Mouse (Mus musculus) heart, adult 2 months (tissue): ENCODE measurements around the gene Pfkfb4. TPM values are rescaled to one million over a fixed set of nuclear protein-coding genes. Genes with fewer than 3 reads are reported as not detected.

ENCODE experiments used
- DNase-seq, 2 experiments: peaks; one replicate each; pipeline ENCODE4 v3.0.0; 2021
- H3K27ac ChIP-seq: fragments of 200-600 bp; 2 replicates; pipeline ENCODE4 v1.8.1; 2022
- H3K27me3 ChIP-seq: fragments of 200-500 bp; 2 replicates; pipeline ENCODE4 v1.6.1; 2012; ENCODE audit warnings: mild to moderate bottlenecking, low read length, inconsistent platforms, mixed read lengths; ENCODE audit not compliant: control insufficient read depth, insufficient read depth
- H3K36me3 ChIP-seq: fragments of 200-500 bp; 2 replicates; pipeline ENCODE4 v1.6.1; 2012; ENCODE audit warnings: low read length, inconsistent platforms; ENCODE audit not compliant: control insufficient read depth, insufficient read depth
- H3K4me1 ChIP-seq: fragments of 200-500 bp; 2 replicates; pipeline ENCODE4 v1.6.1; 2011; ENCODE audit warnings: low read length; ENCODE audit not compliant: control insufficient read depth, insufficient read depth
- H3K4me3 ChIP-seq: fragments of 200-600 bp; 2 replicates; pipeline ENCODE4 v1.8.1; 2022
- H3K79me2 ChIP-seq: fragments of 200-500 bp; replicated peaks from 2 replicates; pipeline ENCODE4 v1.6.1; 2012; ENCODE audit warnings: mild to moderate bottlenecking, inconsistent platforms, low read length, moderate library complexity, mixed read lengths; ENCODE audit not compliant: control insufficient read depth, insufficient read depth
- H3K9ac ChIP-seq: fragments of 200-500 bp; 2 replicates; pipeline ENCODE4 v1.6.1; 2012; ENCODE audit warnings: low read depth, mild to moderate bottlenecking, control low read depth, inconsistent platforms, low read length, mixed read lengths
- CTCF ChIP-seq: fragments of 200-600 bp; IDR thresholded peaks from 2 replicates; pipeline ENCODE4 v1.8.1; 2022; ENCODE audit warnings: antibody characterized with exemption, mild to moderate bottlenecking, moderate library complexity
- EP300 ChIP-seq: fragments of 200-500 bp; IDR thresholded peaks from 2 replicates; pipeline ENCODE4 v1.6.1; 2011; ENCODE audit warnings: low read depth, low read length, control low read depth; ENCODE audit not compliant: insufficient read depth
- POLR2A ChIP-seq: fragments of 200-500 bp; IDR thresholded peaks from 2 replicates; pipeline ENCODE4 v1.6.1; 2011; ENCODE audit warnings: mild to moderate bottlenecking, low read depth, low read length, control low read depth; ENCODE audit not compliant: insufficient read depth
- WGBS: fragments of 180-500 bp; shearing (Covaris S2); methylation state at CpG from one replicate; pipeline ENCODE4 v1.1.7; 2018; 5-methylcytosine and 5-hydroxymethylcytosine counted together
- intact Hi-C: fragments of 180-260 bp; cut with DNase I; formaldehyde crosslinking; loops from one replicate; pipeline ENCODE4 v1.15.1; 2025
- polyA plus RNA-seq: library from polyadenylated mRNA; depleted of rRNA; stranded (reverse); fragments of >200 nt; gene quantifications from 2 replicates; pipeline ENCODE4 v1.2.3, GENCODE M21; 2012
- total RNA-seq, 2 experiments: library from RNA; stranded (reverse); gene quantifications; 2 replicates each; pipeline ENCODE4 v1.2.3; 2021

Pfkfb4 gene
- total and polyA plus RNA-seq, 3 experiments = 1.3 to 7.3 (median 1.9) TPM

DNA sequence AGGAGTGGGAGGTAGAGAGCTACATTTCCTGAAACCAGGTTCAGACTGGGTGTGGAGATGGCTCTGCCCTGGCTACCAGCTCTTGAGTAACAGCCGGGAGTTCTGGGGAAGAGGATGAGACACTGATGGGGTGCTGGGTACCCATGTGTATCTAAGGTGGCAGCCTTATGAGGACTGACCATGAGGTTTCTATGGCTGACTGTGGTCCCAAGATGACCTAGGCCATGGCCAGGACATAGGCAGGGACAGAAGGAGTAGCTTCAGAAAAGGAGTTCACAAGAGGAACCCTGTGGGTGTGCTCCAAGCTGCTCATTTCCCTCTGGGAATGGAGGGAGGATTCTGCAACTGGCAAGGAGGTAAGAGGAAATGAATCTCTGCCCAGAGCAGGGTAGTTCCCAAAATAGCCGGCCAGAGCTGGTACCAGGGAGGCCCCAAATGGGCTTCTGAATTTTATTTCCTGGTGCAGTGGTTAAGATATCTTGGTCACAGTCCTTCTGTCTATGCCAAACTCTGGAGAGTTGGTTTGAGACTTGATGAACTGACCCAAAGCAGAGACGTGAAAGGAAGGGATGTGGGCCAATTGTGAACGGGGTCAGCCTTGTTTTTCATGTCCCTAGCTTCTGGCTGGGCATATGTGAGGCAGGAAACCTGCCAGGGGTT is 1.6 kb upstream of the Pfkfb4 start:
- Histone ChIP-seq H3K79me2 (no peaks in the 10 kb centered on the region), H3K27ac (peak overlapping the region; percentile 64), H3K4me1 (peaks cover 10% of the 10 kb centered on the region), H3K9ac (no peak overlapping the region), H3K36me3 (no peaks in the 10 kb centered on the region), H3K27me3 (no peaks in the 10 kb centered on the region), H3K4me3 (no peak overlapping the region)
- intact Hi-C loops = loop anchor here (1.0 kb wide), 1 partner anchor 54 kb away; the partner anchor contains the start of gene Uqcrc1
- TF ChIP-seq EP300 (no peak), POLR2A (no peak), CTCF (no peak)
- WGBS = 30% methylated on average over 4 of the region's 4 CpGs
- peak; percentile 42 to 62 for DNase-seq

DNA sequence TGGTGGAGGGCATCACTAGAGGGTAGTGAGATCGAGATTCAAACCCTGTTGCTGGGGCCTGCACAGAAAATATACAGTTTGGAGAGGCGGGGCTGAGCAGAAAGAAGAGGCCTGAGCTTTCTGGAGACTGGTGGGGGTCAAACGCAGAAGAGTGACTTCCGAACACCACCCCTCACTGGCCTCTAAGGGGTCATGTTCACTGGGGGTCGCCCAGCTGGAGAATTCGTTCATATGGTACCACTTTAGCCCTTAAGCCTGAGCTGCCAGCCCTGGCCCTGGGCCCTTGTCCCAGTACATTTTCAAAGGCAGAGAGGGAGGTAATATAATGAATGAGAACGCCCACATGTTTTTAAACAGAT is 1.1 kb upstream of the Pfkfb4 start:
- H3K4me1 ChIP-seq = peaks cover 10% of the 10 kb centered on the region
- no peaks in the 10 kb centered on the region for H3K36me3 ChIP-seq
- intact Hi-C loops = loop anchor here (1.0 kb wide), 1 partner anchor 54 kb away; the partner anchor contains the start of gene Uqcrc1
- 72% methylated on average over 7 of the region's 7 CpGs for WGBS
- H3K9ac ChIP-seq = no peak overlapping the region
- H3K4me3 ChIP-seq = no peak overlapping the region
- H3K79me2 ChIP-seq = no peaks in the 10 kb centered on the region
- TF ChIP-seq EP300 (no peak), POLR2A (no peak), CTCF (no peak)
- H3K27ac ChIP-seq = peak overlapping the region; percentile 64
- DNase-seq = no peak
- no peaks in the 10 kb centered on the region for H3K27me3 ChIP-seq

DNA sequence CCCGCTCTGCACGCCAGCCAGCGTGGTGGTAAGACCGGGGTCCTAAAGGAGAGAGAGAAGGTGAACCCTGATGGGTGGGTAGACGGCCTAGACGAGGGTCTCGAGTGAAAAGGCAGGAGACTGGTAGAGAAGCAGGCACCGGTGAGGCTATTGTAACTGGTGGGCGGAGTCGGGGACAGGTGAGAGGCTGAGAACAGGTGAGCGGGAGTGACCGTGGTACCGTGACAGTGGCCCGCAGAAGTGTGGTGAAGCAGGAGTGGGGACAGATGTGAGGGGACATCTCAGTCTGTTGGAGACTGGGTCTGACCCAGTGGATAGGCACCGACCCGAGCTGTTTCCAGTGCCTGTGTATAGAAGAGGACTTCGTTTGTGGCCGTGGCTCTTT is 499 bp downstream of the Pfkfb4 start:
- TF ChIP-seq CTCF (no peak), EP300 (no peak), POLR2A (no peak)
- Histone ChIP-seq H3K9ac (peak overlapping the region; percentile 56), H3K27ac (peak overlapping the region; percentile 58), H3K4me3 (peak overlapping the region; percentile 56), H3K4me1 (peaks cover 10% of the 10 kb centered on the region), H3K79me2 (no peaks in the 10 kb centered on the region), H3K27me3 (no peaks in the 10 kb centered on the region), H3K36me3 (no peaks in the 10 kb centered on the region)
- intact Hi-C loops = no loop called here
- 18% methylated on average over 18 of the region's 18 CpGs for WGBS
- DNase-seq = no peak

DNA sequence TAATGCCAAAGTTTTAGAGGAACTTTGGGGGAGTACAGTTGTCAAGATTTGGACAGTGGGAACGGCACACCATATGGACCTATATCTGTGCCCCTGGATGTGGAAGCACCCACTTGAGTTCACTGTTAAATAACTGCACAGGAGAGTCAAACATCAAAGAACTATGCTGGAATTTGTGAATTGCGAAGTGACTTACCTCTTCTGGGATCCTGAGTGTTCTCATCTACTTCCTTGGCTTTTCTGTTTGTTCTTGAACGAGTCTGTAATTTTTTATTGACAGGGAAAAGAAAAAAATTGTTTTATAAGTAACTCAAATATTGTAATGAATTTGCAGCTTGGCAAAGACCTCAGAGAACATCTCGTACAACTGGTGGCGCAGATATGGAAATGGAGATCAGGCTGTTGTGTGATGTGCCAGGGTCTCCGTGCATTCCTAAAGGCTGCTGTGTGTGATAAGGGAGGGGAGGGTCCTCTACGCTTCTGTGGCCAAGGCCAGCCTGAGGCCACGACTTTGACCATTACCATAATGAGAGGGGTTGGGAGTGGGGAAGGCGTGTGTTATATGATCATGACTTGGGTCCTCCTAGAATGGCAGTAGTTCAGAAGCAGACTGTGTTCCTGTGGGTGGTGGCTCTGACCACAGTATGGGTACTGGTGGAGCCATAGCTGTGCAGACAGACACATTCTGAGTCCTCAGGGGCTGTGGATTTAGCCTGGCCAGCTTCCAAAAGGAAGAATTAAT is 1.2 kb downstream of the Pfkfb4 start:
- no peaks in the 10 kb centered on the region for H3K79me2 ChIP-seq
- H3K4me1 ChIP-seq = peaks cover 10% of the 10 kb centered on the region
- no peaks in the 10 kb centered on the region for H3K27me3 ChIP-seq
- H3K4me3 ChIP-seq = no peak overlapping the region
- DNase-seq = no peak
- intact Hi-C loops = no loop called here
- H3K36me3 ChIP-seq = no peaks in the 10 kb centered on the region
- no peak overlapping the region for H3K27ac ChIP-seq
- no peak for TF ChIP-seq EP300
- no peak for TF ChIP-seq POLR2A
- no peak for TF ChIP-seq CTCF
- WGBS = 76% methylated on average over 9 of the region's 9 CpGs
- H3K9ac ChIP-seq = no peak overlapping the region

DNA sequence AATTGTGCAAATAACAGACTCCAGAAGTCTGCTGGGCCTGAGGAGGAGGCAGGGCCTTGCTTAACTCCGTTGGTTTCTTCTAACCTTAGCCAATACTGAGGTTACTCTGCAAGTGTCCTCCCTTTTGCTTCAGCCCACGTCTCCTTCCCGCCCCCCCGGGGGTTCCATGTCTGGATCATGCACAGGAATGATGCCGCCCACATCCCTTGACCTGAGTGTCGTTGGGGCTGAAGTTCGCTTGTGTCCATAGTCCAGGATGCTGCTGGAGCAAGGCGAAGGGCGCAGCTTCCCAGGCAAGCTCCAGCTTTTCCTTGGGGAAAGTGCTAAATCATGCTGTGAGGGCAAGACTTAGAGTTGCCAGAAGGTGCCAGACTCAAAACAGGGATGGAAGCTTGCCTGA is 4.8 kb downstream of the Pfkfb4 start:
- Histone ChIP-seq H3K4me1 (peaks cover 5% of the 10 kb centered on the region), H3K36me3 (no peaks in the 10 kb centered on the region), H3K27ac (no peak overlapping the region), H3K4me3 (no peak overlapping the region), H3K9ac (no peak overlapping the region), H3K27me3 (no peaks in the 10 kb centered on the region), H3K79me2 (no peaks in the 10 kb centered on the region)
- intact Hi-C loops = no loop called here
- no peak for DNase-seq
- TF ChIP-seq CTCF = no peak
- no peak for TF ChIP-seq POLR2A
- no peak for TF ChIP-seq EP300
- WGBS = 66% methylated on average over 9 of the region's 9 CpGs

DNA sequence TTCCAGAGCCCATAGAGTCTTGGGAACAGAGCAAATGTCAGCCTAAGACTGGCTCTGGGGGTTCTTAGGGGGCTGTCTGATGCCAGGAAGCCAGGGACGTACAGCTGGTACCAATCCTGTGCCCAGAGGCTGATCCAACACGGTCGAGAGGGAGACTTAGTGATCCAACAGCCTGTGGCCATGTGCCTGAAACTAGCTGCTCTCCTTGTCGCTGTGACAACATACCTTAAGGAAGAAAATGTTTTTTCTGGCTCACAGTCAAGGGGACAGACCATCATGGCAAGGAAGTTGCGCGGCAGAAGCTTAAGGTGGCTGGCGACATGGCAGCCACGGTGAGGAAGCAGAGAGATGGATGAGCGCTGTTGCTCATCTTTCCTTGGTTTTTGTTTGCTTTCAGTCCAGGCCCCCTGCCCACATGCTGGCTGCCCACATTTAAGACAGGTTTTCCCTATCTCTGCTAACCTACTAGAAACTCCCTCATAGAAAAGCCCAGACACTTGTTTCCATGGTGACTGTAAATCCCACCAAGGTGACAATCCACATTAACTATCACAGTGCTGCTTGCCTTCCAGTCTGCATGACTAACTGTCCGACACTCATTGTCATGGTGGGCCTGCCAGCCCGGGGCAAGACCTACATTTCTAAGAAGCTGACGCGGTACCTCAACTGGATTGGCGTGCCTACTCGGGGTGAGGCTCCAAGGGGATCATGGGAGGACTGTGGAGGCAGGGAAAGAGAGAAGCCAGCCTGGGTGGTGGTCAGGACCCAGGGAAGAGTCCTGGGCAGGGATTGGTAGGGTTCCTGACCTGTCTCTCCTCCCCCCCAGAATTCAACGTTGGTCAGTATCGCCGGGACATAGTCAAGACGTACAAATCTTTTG is 6.9 kb downstream of the Pfkfb4 start:
- Histone ChIP-seq H3K4me3 (no peak overlapping the region), H3K79me2 (no peaks in the 10 kb centered on the region), H3K9ac (no peak overlapping the region), H3K27me3 (no peaks in the 10 kb centered on the region), H3K27ac (no peak overlapping the region), H3K4me1 (no peaks in the 10 kb centered on the region), H3K36me3 (no peaks in the 10 kb centered on the region)
- TF ChIP-seq EP300 (no peak), CTCF (no peak), POLR2A (no peak)
- intact Hi-C loops = no loop called here
- WGBS = 57% methylated on average over 19 of the region's 19 CpGs
- DNase-seq = no peak
